Mouse (Mus musculus): Measurements from ENCODE around the gene Rere.

GRCm38 (mm10) chr4:150295966-150296365 is 14.5 kb downstream of the Rere start:
- TF ChIP-seq CTCF (IDR thresholded peaks at IDR 0.05; ENCODE audit: low read depth) (peak; percentile 45), EP300 (IDR thresholded peaks at IDR 0.05; ENCODE audit: low read depth) (no peak)

Measured in liver, embryonic 14.5 days (tissue).